Mouse (Mus musculus) megakaryocyte-erythroid progenitor cell, adult 5 weeks (primary cell): ENCODE results near the gene Tent4b. TPM values are rescaled to one million over a fixed set of nuclear protein-coding genes. Genes with fewer than 3 reads are reported as not detected.

ENCODE experiments used
- polyA plus RNA-seq: library from polyadenylated mRNA; stranded (reverse); fragments of >175 nt; gene quantifications from 2 replicates; pipeline ENCODE4 v1.2.3, GENCODE M21; 2012

Gene Tent4b
- polyA plus RNA-seq: 13.9 and 18.8 TPM in 2 replicates

GRCm38 (mm10) chr8:88198945-88199571, at the start of gene Tent4b:
Gene Tent4b, plus strand, starts transcription at chr8:88199213.

DNA sequence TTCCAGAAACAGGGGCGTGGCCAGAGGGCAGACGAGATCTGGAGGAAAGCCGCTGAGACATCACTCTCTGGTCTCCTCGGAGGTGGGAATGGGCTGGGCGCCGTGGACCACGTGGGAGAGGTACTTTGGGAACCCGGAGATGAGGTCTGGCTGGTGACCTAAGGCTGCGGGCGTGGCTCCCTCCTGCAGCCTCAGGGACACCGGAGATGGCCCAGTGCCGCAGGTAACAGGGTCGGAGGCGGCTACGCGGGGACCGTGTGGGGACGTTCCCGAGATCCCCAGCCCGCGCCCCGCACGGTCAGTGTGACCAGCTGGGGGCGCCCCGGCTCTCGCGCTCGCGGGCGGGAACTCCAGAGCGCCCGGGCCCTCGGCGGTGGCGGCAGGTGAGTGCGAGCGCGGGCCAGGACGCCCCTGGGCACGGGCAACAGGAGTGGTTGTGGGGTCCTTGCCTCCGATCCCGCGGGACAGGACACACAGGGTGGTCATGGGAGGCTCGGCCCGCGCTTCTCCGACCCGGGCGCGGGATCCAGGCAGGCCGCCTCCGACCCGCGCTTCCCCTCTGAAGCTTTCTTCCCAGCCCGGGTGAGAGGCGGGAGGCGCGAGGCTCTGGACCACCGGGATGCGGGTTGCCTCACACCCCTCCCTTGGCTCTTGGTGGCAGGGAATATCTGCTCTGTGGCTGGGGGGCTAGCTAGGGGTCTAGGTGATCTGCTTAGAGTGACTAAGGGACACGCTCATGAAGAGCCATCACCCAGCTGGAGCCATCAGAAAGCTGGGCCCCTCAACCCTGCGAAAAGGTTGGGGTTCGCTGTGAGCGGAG, 73.4 kb downstream of the Tent4b start, which contains the start of gene Adcy7:
TSS of gene Adcy7 (plus strand) at position 173 of the 820 bp plus-strand sequence.

Other genes with a start within 250 kb of the Tent4b start
- not detected in 2 replicates for gene Zfp423, start 239.6 kb upstream of the Tent4b start, polyA plus RNA-seq
- 10.1 and 11.0 TPM in 2 replicates for gene Cnep1r1, start 80.4 kb upstream of the Tent4b start, polyA plus RNA-seq
- gene Heatr3, start 61.4 kb upstream of the Tent4b start, polyA plus RNA-seq: 10.5 and 13.4 TPM in 2 replicates
- gene Adcy7, start 73.2 kb downstream of the Tent4b start, polyA plus RNA-seq: 27.9 and 31.0 TPM in 2 replicates
- gene Brd7, start 163.0 kb downstream of the Tent4b start, polyA plus RNA-seq: 192 and 267 TPM in 2 replicates